Comparison of ENCODE assay signal across 8 mouse cellular contexts in the genomic region with DNA sequence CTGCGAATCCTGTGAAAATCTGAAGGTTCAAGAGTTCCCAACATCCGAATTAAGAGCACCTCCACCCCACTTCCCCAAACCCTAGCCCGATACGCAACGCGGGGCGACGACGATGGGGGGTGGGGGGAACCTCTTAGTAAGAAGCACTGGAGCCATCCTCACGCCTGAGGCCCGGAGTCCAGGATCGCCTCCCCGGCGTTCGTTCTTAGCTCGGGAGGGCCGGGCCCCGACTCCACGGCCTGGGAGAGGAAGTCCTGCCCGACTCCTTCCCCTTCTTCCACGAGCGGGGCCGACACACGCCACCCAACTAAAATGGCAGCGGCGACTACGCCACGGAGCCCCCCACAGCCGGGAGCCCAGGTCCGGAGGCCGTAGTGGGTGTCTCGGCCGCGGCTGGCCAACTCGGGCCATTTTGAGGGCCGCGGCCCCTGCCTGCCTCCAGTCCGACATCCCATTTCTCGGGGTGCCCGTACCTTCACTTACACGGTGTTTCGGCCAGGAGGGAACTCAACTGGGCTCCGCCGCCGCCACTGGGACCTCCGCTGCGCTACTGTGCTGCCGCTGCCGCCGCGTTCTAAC. TPM values are rescaled to one million over a fixed set of nuclear protein-coding genes. Genes with fewer than 3 reads are reported as not detected.
DNase-seq lines count a peak whose midpoint lies in the region; ATAC-seq and TF ChIP-seq lines count a peak whose summit lies in the region.

No protein-coding gene starts in this region.

- H3K4me1 ChIP-seq in lung, adult 2 months (ENCODE audit: control insufficient read depth, insufficient read depth, low read length): no peaks in the 10 kb centered on the region
- no peaks in the 10 kb centered on the region for H3K4me1 ChIP-seq in forebrain, embryonic 12.5 days
- no peaks in the 10 kb centered on the region for H3K4me1 ChIP-seq in intestine, embryonic 15.5 days (replicated peaks)
- no peaks in the 10 kb centered on the region for H3K4me1 ChIP-seq in lung, embryonic 14.5 days (ENCODE audit: insufficient read depth)
- no peaks in the 10 kb centered on the region for H3K4me1 ChIP-seq in neural tube, embryonic 15.5 days

- peak overlapping the region; percentile 55 for H3K4me2 ChIP-seq in forebrain, embryonic 12.5 days
- 0 out of 2 replicates have a peak overlapping the region, but pooled peaks have one; percentile 14 for H3K4me2 ChIP-seq in intestine, embryonic 15.5 days (replicated peaks)
- H3K4me2 ChIP-seq in lung, embryonic 14.5 days: peak overlapping the region; percentile 63
- peak overlapping the region; percentile 57 for H3K4me2 ChIP-seq in neural tube, embryonic 15.5 days

- H3K4me3 ChIP-seq in lung, adult 2 months (replicated peaks; ENCODE audit: extremely low read depth, low read depth, low read length): peak overlapping the region; percentile 93
- H3K4me3 ChIP-seq in forebrain, embryonic 12.5 days (replicated peaks): peak overlapping the region; percentile 68
- peak overlapping the region; percentile 71 for H3K4me3 ChIP-seq in intestine, embryonic 15.5 days (replicated peaks)
- H3K4me3 ChIP-seq in lung, embryonic 14.5 days (ENCODE audit: low read depth, low read length): peak overlapping the region; percentile 71
- H3K4me3 ChIP-seq in neural tube, embryonic 15.5 days (replicated peaks): peak overlapping the region; percentile 64

- peak; percentile 41 for ATAC-seq in forebrain, embryonic 12.5 days (ENCODE audit: low FRiP score)
- peak; percentile 50 for ATAC-seq in intestine, embryonic 15.5 days
- peak; percentile 47 for ATAC-seq in lung, embryonic 14.5 days (ENCODE audit: insufficient read depth)
- peak; percentile 66 for ATAC-seq in neural tube, embryonic 15.5 days (ENCODE audit: low FRiP score)

- H3K27ac ChIP-seq in forebrain, embryonic 12.5 days: peak overlapping the region; percentile 90
- peak overlapping the region; percentile 83 for H3K27ac ChIP-seq in intestine, embryonic 15.5 days
- peak overlapping the region; percentile 94 for H3K27ac ChIP-seq in lung, embryonic 14.5 days (ENCODE audit: low read depth)
- H3K27ac ChIP-seq in neural tube, embryonic 15.5 days (replicated peaks): peak overlapping the region; percentile 91

- H3K9me3 ChIP-seq in forebrain, embryonic 12.5 days: no peaks in the 10 kb centered on the region
- H3K9me3 ChIP-seq in intestine, embryonic 15.5 days: no peaks in the 10 kb centered on the region
- no peaks in the 10 kb centered on the region for H3K9me3 ChIP-seq in lung, embryonic 14.5 days (ENCODE audit: low read depth, low read length)
- no peaks in the 10 kb centered on the region for H3K9me3 ChIP-seq in neural tube, embryonic 15.5 days (replicated peaks)

- TF ChIP-seq CTCF in lung, adult 2 months (IDR thresholded peaks at IDR 0.05; ENCODE audit: insufficient read depth, low read length): no peak
- no peak for TF ChIP-seq CTCF in lung, embryonic 14.5 days (IDR thresholded peaks at IDR 0.05; ENCODE audit: low read depth)

- WGBS in lung, adult 2 months: 25% methylated on average over 49 of the region's 51 CpGs
- 25% methylated on average over 51 of the region's 51 CpGs for WGBS in forebrain, embryonic 12.5 days
- 22% methylated on average over 51 of the region's 51 CpGs for WGBS in intestine, embryonic 15.5 days
- WGBS in lung, embryonic 14.5 days: 17% methylated on average over 49 of the region's 51 CpGs
- 27% methylated on average over 51 of the region's 51 CpGs for WGBS in neural tube, embryonic 15.5 days

- TF ChIP-seq POLR2A in lung, adult 2 months (IDR thresholded peaks at IDR 0.05; ENCODE audit: borderline replicate concordance, extremely low read depth, low read depth, low read length): no peak

- no peak for DNase-seq in lung, adult 2 months
- no peak for DNase-seq in lung, postnatal 4 days
- DNase-seq in ZHBTc4 (ENCODE audit: low read depth, low spot score): peak; percentile 42
- peak; percentile 23 for DNase-seq in lung, embryonic 14.5 days
- DNase-seq in cerebellum, adult 11 months: no peak

- no peaks in the 10 kb centered on the region for H3K36me3 ChIP-seq in forebrain, embryonic 12.5 days (replicated peaks)
- H3K36me3 ChIP-seq in intestine, embryonic 15.5 days: no peaks in the 10 kb centered on the region
- peaks cover 9% of the 10 kb centered on the region; the same call in 1 of the 2 replicates for H3K36me3 ChIP-seq in lung, embryonic 14.5 days (ENCODE audit: insufficient read depth)
- no peaks in the 10 kb centered on the region for H3K36me3 ChIP-seq in neural tube, embryonic 15.5 days

- H3K9ac ChIP-seq in forebrain, embryonic 12.5 days: peak overlapping the region; percentile 73
- peak overlapping the region; percentile 84 for H3K9ac ChIP-seq in intestine, embryonic 15.5 days
- H3K9ac ChIP-seq in lung, embryonic 14.5 days: peak overlapping the region; percentile 87
- H3K9ac ChIP-seq in neural tube, embryonic 15.5 days (replicated peaks): peak overlapping the region; percentile 73

- peaks cover 22% of the 10 kb centered on the region for H3K27me3 ChIP-seq in forebrain, embryonic 12.5 days
- H3K27me3 ChIP-seq in intestine, embryonic 15.5 days (replicated peaks): 0 out of 2 replicates have a peak, but pooled peaks cover 4% of the 10 kb centered on the region
- H3K27me3 ChIP-seq in lung, embryonic 14.5 days (ENCODE audit: insufficient read depth, low read length): no peaks in the 10 kb centered on the region
- peaks cover 6% of the 10 kb centered on the region; the same call in 1 of the 2 replicates for H3K27me3 ChIP-seq in neural tube, embryonic 15.5 days (replicated peaks)

RNA-seq across cellular contexts. Expression of gene Rlim, which starts 0.4 kb away (rescaled TPM):
- 4.1 and 7.3 TPM in 2 replicates for polyA plus RNA-seq in lung, adult 2 months (2012; rRNA removed)
- 45.7 and 49.3 TPM in 2 replicates for polyA plus RNA-seq in forebrain, embryonic 12.5 days (2016; fragmentation: Nextera tagmentation; extraction: Ambion mirVana)
- 28.0 and 29.2 TPM in 2 replicates for polyA plus RNA-seq in intestine, embryonic 15.5 days (2015; fragmentation: Nextera tagmentation; extraction: Ambion mirVana)
- polyA plus RNA-seq in lung, embryonic 14.5 days (2014; fragmentation: Nextera tagmentation; extraction: Ambion mirVana): 52.7 and 53.9 TPM in 2 replicates
- polyA plus RNA-seq in neural tube, embryonic 15.5 days (2015; fragmentation: Nextera tagmentation; extraction: Ambion mirVana): 23.2 and 24.0 TPM in 2 replicates

Comparison
In these comparisons a context has a peak if more than half of its experiments do, and no peak if none do; other contexts are left out.
1. DNase-seq: peak in ZHBTc4 (single experiment) and lung, embryonic 14.5 days (single experiment); none in lung, adult 2 months (single experiment), lung, postnatal 4 days (0 of 2) and cerebellum, adult 11 months (single experiment).
2. Peak in every context shown above with its lines, with median percentiles within 50 percentile points of each other: H3K4me3 ChIP-seq, ATAC-seq, H3K27ac ChIP-seq, H3K4me2 ChIP-seq and H3K9ac ChIP-seq.